Mouse (Mus musculus) megakaryocyte-erythroid progenitor cell, adult 5-6 weeks (primary cell): ENCODE data around the gene Gstt3. TPM values are rescaled to one million over a fixed set of nuclear protein-coding genes. Genes with fewer than 3 reads are reported as not detected.

ENCODE experiments used
- ATAC-seq: replicated peaks from 2 replicates; pipeline ENCODE4 v1.8.0; 2016; ENCODE audit warnings: mild to moderate bottlenecking, inconsistent platforms; ENCODE audit not compliant: severe bottlenecking, poor library complexity, low FRiP score, low TSS enrichment
- total RNA-seq, 2 experiments: library from RNA; stranded (forward) in 1 of 2; stranded (reverse) in 1 of 2; fragments of 200-1000, 215-1000 nt in 1 of 2; fragments of >200 nt in 1 of 2; fragmentation: Nextera tagmentation in 1 of 2; gene quantifications; 2 replicates each; pipeline ENCODE4 v1.2.3; 2014 to 2017

Gene Gstt3
- total RNA-seq, 2 experiments from 2014 or later: 2.7 to 3.0 TPM

DNA sequence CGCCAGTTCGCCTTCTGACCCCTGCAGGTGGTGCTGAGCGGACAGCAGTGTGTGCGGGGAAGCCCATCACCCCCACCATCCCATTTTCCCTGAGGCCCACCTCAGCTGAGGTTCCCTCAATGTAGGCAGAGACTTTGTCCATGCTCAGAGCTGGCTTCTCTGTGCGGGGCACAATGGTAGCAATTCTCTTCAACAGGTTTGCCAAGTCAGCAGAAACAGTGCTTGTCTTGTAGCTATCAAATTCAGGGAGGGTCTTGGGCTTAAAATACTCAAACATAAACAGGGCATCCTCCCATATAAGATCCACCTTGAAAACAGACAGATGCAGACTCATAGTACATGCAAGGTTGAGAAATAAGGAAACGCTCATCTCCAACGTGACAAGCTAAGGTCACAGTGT, 55.8 kb downstream of the Gstt3 start:
- no peak for ATAC-seq

Other genes with a start within 250 kb of the Gstt3 start
- gene Lrrc75b, start 221.1 kb downstream of the Gstt3 start, total RNA-seq (2014; fragmentation: Nextera tagmentation): 0.07 TPM in 1 of 2 replicates, not detected in the other
- gene Lrrc75b, start 221.1 kb downstream of the Gstt3 start, total RNA-seq (2017): not detected in 2 replicates
- 3.3 TPM in 1 of 2 replicates, not detected in the other for gene Ggt1, start 219.8 kb downstream of the Gstt3 start, total RNA-seq (2014; fragmentation: Nextera tagmentation)
- not detected in 2 replicates for gene Ggt1, start 219.8 kb downstream of the Gstt3 start, total RNA-seq (2017)
- gene Ggt5, start 192.1 kb downstream of the Gstt3 start, total RNA-seq (2014; fragmentation: Nextera tagmentation): 0.52 and 0.67 TPM in 2 replicates
- 0.70 and 2.7 TPM in 2 replicates for gene Ggt5, start 192.1 kb downstream of the Gstt3 start, total RNA-seq (2017)
- gene Susd2, start 137.4 kb downstream of the Gstt3 start, total RNA-seq (2014; fragmentation: Nextera tagmentation): 2.3 and 4.8 TPM in 2 replicates
- gene Susd2, start 137.4 kb downstream of the Gstt3 start, total RNA-seq (2017): 0.69 and 0.94 TPM in 2 replicates
- 71.3 and 96.2 TPM in 2 replicates for gene Cabin1, start 17.1 kb downstream of the Gstt3 start, total RNA-seq (2014; fragmentation: Nextera tagmentation)
- 25.5 and 33.5 TPM in 2 replicates for gene Cabin1, start 17.1 kb downstream of the Gstt3 start, total RNA-seq (2017)
- gene Ddt, start 8.0 kb downstream of the Gstt3 start, total RNA-seq (2014; fragmentation: Nextera tagmentation): 41.3 and 45.6 TPM in 2 replicates
- gene Ddt, start 8.0 kb downstream of the Gstt3 start, total RNA-seq (2017): 39.1 and 49.7 TPM in 2 replicates
- gene Gm20441, start 460 bp downstream of the Gstt3 start, total RNA-seq (2014; fragmentation: Nextera tagmentation): not detected in 2 replicates
- gene Gm20441, start 460 bp downstream of the Gstt3 start, total RNA-seq (2017): not detected in 2 replicates
- 0.49 and 2.5 TPM in 2 replicates for gene Gstt1, start 17.2 kb upstream of the Gstt3 start, total RNA-seq (2014; fragmentation: Nextera tagmentation)
- gene Gstt1, start 17.2 kb upstream of the Gstt3 start, total RNA-seq (2017): 1.4 and 2.1 TPM in 2 replicates
- not detected in 2 replicates for gene Gstt4, start 41.1 kb upstream of the Gstt3 start, total RNA-seq (2014; fragmentation: Nextera tagmentation)
- gene Gstt4, start 41.1 kb upstream of the Gstt3 start, total RNA-seq (2017): 0.65 TPM in 1 of 2 replicates, not detected in the other
- 9.3 and 15.1 TPM in 2 replicates for gene Gstt2, start 56.0 kb upstream of the Gstt3 start, total RNA-seq (2014; fragmentation: Nextera tagmentation)
- 10.0 and 24.9 TPM in 2 replicates for gene Gstt2, start 56.0 kb upstream of the Gstt3 start, total RNA-seq (2017)
- 591 and 602 TPM in 2 replicates for gene Mif, start 78.8 kb upstream of the Gstt3 start, total RNA-seq (2014; fragmentation: Nextera tagmentation)
- 419 and 579 TPM in 2 replicates for gene Mif, start 78.8 kb upstream of the Gstt3 start, total RNA-seq (2017)
- gene Derl3, start 112.0 kb upstream of the Gstt3 start, total RNA-seq (2014; fragmentation: Nextera tagmentation): 1.7 TPM in 1 of 2 replicates, not detected in the other
- gene Derl3, start 112.0 kb upstream of the Gstt3 start, total RNA-seq (2017): 0.69 TPM in 1 of 2 replicates, not detected in the other
- 98.4 and 103 TPM in 2 replicates for gene Smarcb1, start 140.2 kb upstream of the Gstt3 start, total RNA-seq (2014; fragmentation: Nextera tagmentation)
- gene Smarcb1, start 140.2 kb upstream of the Gstt3 start, total RNA-seq (2017): 54.5 and 69.3 TPM in 2 replicates
- gene Chchd10, start 151.7 kb upstream of the Gstt3 start, total RNA-seq (2014; fragmentation: Nextera tagmentation): 177 and 314 TPM in 2 replicates
- 74.0 and 119 TPM in 2 replicates for gene Chchd10, start 151.7 kb upstream of the Gstt3 start, total RNA-seq (2017)
- gene Mmp11, start 155.1 kb upstream of the Gstt3 start, total RNA-seq (2014; fragmentation: Nextera tagmentation): 0.96 and 1.9 TPM in 2 replicates
- gene Mmp11, start 155.1 kb upstream of the Gstt3 start, total RNA-seq (2017): not detected in 2 replicates
- 1.8 and 3.6 TPM in 2 replicates for gene Gm867, start 159.3 kb upstream of the Gstt3 start, total RNA-seq (2014; fragmentation: Nextera tagmentation)
- not detected in 2 replicates for gene Gm867, start 159.3 kb upstream of the Gstt3 start, total RNA-seq (2017)
- gene Vpreb3, start 161.6 kb upstream of the Gstt3 start, total RNA-seq (2014; fragmentation: Nextera tagmentation): 6.1 and 35.6 TPM in 2 replicates
- gene Vpreb3, start 161.6 kb upstream of the Gstt3 start, total RNA-seq (2017): not detected in 2 replicates
- 0.12 and 1.4 TPM in 2 replicates for gene Gm5134, start 173.1 kb upstream of the Gstt3 start, total RNA-seq (2014; fragmentation: Nextera tagmentation)
- gene Gm5134, start 173.1 kb upstream of the Gstt3 start, total RNA-seq (2017): 0.38 TPM in 1 of 2 replicates, not detected in the other